Mouse (Mus musculus): Measurements from ENCODE around the gene Myo15. TPM values are rescaled to one million over a fixed set of nuclear protein-coding genes. Genes with fewer than 3 reads are reported as not detected.
A peak's percentile ranks its signal among the peaks of the same experiment; 100 is the strongest.

Gene Myo15
- polyA plus RNA-seq, 1 experiment from 2014 or later = 0.26 TPM

DNA sequence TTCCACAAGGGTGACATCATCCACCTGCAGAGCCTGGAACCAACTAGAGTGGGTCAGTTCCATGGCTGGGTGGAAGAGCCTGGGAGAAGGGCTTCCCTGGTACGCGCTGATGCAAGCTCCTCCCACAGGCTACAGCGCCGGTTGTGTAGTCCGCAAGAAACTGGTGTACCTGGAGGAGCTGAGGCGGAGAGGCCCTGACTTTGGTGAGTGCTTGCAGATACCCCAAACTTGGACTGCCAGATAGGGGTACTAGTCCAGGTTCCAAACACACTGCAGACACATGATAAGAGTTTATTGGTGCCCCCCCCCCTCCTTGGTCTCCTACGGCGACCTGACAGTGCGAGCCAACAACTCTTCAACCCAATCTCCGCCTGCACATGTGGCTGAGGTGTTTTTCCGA, 39.8 kb downstream of the Myo15 start:
- peaks cover 56% of the 10 kb centered on the region for H3K27me3 ChIP-seq (replicated peaks)
- peak overlapping the region; percentile 56 for H3K4me3 ChIP-seq
- peak; percentile 88 for ATAC-seq
- H3K27ac ChIP-seq = peak overlapping the region; percentile 77
- peaks cover 55% of the 10 kb centered on the region for H3K4me1 ChIP-seq
- peak overlapping the region; percentile 86 for H3K4me2 ChIP-seq
- peak overlapping the region; percentile 60 for H3K9ac ChIP-seq
- H3K9me3 ChIP-seq (replicated peaks) = no peaks in the 10 kb centered on the region
- no peaks in the 10 kb centered on the region for H3K36me3 ChIP-seq
- WGBS (ENCODE audit: insufficient replicate concordance) = 4% methylated on average over 11 of the region's 11 CpGs

DNA sequence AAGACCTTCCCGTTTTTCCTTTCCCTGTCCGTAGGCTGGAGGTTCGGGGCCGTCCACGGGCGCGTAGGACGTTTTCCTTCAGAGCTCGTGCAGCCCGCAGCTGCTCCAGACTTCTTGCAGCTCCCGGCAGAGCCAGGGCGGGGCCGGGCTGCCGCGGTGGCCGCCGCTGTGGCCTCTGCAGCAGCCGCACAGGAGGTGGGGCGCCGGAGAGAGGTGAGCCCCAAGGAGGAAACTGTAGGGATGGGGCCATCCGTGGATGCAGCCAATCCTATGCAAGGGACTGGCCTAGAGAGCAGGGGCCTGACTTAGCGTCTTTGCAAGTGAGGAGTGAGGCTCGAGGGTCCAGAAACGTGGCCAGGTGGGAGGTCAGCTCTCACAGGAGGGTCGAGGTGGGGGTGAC, 40.4 kb downstream of the Myo15 start:
- peaks cover 59% of the 10 kb centered on the region for H3K27me3 ChIP-seq (replicated peaks)
- H3K4me3 ChIP-seq = peak overlapping the region; percentile 56
- ATAC-seq = peak; percentile 77
- peak overlapping the region; percentile 60 for H3K9ac ChIP-seq
- peak overlapping the region; percentile 77 for H3K27ac ChIP-seq
- no peaks in the 10 kb centered on the region for H3K9me3 ChIP-seq (replicated peaks)
- peaks cover 55% of the 10 kb centered on the region for H3K4me1 ChIP-seq
- under 1% methylated on average over 25 of the region's 25 CpGs for WGBS (ENCODE audit: insufficient replicate concordance)
- peak overlapping the region; percentile 86 for H3K4me2 ChIP-seq
- no peaks in the 10 kb centered on the region for H3K36me3 ChIP-seq

DNA sequence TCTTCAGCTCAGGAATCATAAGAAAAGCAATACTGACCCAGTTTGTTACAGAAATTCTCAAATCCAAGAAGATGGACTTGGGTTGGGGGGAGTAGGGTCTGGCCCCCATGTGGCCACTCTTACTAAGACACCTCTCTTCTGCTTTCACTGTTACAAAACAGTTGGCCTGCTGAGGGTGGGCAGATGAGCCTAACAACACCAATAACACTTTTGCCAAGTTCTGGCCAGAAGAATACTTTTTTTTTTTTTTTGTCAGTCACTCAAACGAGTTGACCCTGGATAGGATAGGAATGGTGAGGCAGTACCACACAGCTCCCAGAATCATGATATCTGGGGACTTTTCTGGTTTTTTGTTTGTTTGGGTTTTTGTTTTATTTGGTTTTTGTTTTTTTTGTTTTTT, 42.8 kb downstream of the Myo15 start:
- no peak overlapping the region for H3K4me3 ChIP-seq

DNA sequence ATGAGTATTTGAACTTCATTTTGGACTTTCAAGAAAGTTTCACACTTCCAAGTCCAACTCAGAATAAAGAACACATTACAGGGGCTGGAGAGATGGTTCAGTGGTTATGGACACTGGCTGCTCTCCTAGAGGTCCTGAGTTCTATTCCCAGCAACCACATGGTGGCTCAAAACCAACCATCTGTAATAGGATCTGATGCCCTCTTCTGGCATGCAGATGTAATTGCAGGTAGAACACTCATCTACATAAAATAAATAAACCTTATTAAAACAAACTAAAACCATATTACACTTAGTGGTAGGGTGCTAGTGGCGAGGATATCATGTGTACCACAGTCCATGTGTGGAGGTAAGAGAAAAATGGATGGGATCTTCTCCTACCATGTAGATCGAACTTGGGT, 43.4 kb downstream of the Myo15 start:
- H3K9ac ChIP-seq = no peak overlapping the region
- peaks cover 41% of the 10 kb centered on the region for H3K4me1 ChIP-seq
- no peak overlapping the region for H3K4me3 ChIP-seq
- no peaks in the 10 kb centered on the region for H3K9me3 ChIP-seq (replicated peaks)
- no peak for ATAC-seq
- H3K27me3 ChIP-seq (replicated peaks) = peaks cover 54% of the 10 kb centered on the region
- 56% methylated on average over 2 of the region's 2 CpGs for WGBS (ENCODE audit: insufficient replicate concordance)
- H3K36me3 ChIP-seq = no peaks in the 10 kb centered on the region
- no peak overlapping the region for H3K27ac ChIP-seq
- no peak overlapping the region for H3K4me2 ChIP-seq

More for the DNA sequence above, 42.8 kb downstream of the Myo15 start:
- no peaks in the 10 kb centered on the region for H3K9me3 ChIP-seq (replicated peaks)
- H3K9ac ChIP-seq = no peak overlapping the region
- ATAC-seq = no peak
- no peaks in the 10 kb centered on the region for H3K36me3 ChIP-seq
- no peak overlapping the region for H3K27ac ChIP-seq
- H3K4me1 ChIP-seq = peaks cover 47% of the 10 kb centered on the region
- WGBS (ENCODE audit: insufficient replicate concordance) = 69% methylated on average over 1 of the region's 1 CpGs
- H3K27me3 ChIP-seq (replicated peaks) = peaks cover 60% of the 10 kb centered on the region
- no peak overlapping the region for H3K4me2 ChIP-seq

DNA sequence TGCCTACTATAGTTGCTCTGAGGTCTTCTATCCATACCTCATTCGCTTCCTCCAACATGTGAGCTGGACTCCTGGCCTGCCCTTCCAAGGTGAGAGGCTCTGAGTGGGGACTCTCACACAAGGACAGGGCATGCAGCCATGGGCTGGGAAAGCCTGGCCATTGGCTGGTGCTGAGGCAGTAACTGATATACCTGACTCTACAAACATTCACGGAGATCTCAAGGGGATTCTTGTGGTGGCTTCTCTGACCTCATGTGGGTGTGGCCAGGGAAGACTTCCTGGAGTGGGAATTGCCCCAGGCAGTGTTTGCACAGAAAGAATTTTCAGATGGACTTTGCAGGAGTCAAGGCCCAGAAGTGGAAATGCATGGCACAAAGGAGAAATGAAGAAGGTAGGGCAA, 45.8 kb downstream of the Myo15 start:
- H3K36me3 ChIP-seq = no peaks in the 10 kb centered on the region
- H3K9me3 ChIP-seq (replicated peaks) = no peaks in the 10 kb centered on the region
- H3K27me3 ChIP-seq (replicated peaks) = peaks cover 31% of the 10 kb centered on the region
- no peak overlapping the region for H3K4me3 ChIP-seq
- WGBS (ENCODE audit: insufficient replicate concordance) = 60% methylated on average over 2 of the region's 2 CpGs
- H3K4me2 ChIP-seq = no peak overlapping the region
- H3K9ac ChIP-seq = no peak overlapping the region
- no peak for ATAC-seq
- no peak overlapping the region for H3K27ac ChIP-seq
- H3K4me1 ChIP-seq = peaks cover 19% of the 10 kb centered on the region

DNA sequence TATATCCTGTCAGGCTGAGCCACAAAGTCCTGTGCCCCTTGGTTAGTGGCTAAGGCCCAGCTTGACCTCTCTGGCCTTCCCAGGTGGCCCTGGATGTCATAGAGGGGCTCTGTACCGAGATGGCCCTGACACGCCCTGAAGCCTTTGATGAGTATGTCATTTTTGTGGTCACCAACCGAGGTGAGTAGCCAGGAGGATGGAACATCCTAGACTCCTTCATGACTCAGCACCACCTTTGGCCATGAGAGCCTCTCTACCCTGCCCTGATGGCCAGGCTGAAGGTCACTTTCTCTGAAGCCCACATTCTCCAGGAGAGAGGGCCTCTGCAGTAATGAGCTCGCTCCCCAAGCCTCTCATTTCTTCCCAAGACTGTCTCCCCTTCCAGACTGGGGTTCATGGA, 49.2 kb downstream of the Myo15 start:
- H3K9me3 ChIP-seq (replicated peaks) = no peaks in the 10 kb centered on the region
- WGBS (ENCODE audit: insufficient replicate concordance) = 51% methylated on average over 4 of the region's 4 CpGs
- H3K4me1 ChIP-seq = no peaks in the 10 kb centered on the region
- no peak overlapping the region for H3K4me3 ChIP-seq
- no peak overlapping the region for H3K9ac ChIP-seq
- ATAC-seq = no peak
- no peaks in the 10 kb centered on the region for H3K36me3 ChIP-seq
- peaks cover 14% of the 10 kb centered on the region for H3K27me3 ChIP-seq (replicated peaks)
- H3K27ac ChIP-seq = no peak overlapping the region
- no peak overlapping the region for H3K4me2 ChIP-seq

DNA sequence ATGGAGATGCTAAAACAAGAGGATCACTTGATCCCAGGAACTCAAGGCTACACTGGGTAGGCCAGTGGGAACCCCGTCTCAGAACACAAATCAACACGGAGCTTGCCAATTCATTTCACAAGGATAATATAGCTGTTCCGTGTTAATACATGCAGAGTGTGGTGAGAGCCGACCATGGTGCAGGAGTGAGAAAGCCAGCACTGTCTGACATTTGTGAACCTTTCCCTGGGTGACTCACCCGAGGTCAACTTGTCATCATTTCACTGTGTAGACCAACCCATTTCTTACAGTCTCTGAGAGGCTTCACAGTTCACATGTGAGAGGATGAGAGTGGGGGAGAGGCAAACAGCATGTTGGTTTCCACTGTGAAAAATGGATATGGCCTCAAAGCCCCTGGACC, 52.9 kb downstream of the Myo15 start:
- no peaks in the 10 kb centered on the region for H3K36me3 ChIP-seq
- no peak overlapping the region for H3K4me3 ChIP-seq
- H3K27me3 ChIP-seq (replicated peaks) = 0 out of 2 replicates have a peak, but pooled peaks cover 3% of the 10 kb centered on the region
- whole genome bisulfite sequencing (ENCODE audit: insufficient replicate concordance) = 60% methylated on average over 5 of the region's 5 CpGs
- no peak overlapping the region for H3K9ac ChIP-seq
- H3K9me3 ChIP-seq (replicated peaks) = no peaks in the 10 kb centered on the region
- no peak overlapping the region for H3K4me2 ChIP-seq
- ATAC-seq = no peak
- no peak overlapping the region for H3K27ac ChIP-seq
- H3K4me1 ChIP-seq = no peaks in the 10 kb centered on the region

DNA sequence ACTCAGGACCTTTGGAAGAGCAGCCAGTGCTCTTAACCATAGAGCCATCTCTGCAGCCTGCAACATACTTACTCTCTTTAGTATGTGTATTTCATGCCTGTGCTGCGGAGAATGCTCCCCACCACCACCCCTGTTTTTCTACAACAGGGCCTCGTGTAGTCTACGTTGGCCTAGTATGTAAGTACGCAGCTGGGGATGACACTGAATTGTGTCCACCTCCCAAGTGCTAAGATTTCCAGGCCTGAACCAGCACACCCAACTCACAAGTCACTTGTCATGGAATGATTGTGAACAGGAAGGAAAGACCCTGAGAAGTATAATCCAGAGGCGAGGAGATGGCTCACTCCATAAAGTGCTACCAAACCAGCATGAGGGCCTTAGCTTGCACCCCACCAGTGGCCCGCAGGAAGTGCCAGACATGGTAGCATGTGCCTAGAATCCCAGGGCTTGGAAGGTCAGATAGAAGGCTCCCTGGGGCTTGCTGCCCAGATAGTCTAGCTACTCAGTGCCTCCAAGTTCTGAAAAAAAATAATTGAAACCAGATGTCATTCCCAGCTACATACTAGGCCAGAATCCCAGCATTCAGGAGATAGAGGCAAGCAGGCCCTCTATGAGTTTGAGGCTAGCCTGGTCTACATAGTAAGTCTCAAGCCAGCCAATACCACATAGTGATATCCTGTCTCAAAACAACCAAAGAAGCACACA, 53.7 kb downstream of the Myo15 start:
- Histone ChIP-seq H3K27ac (no peak overlapping the region), H3K9ac (no peak overlapping the region), H3K4me3 (no peak overlapping the region), H3K36me3 (no peaks in the 10 kb centered on the region), H3K4me1 (no peaks in the 10 kb centered on the region), H3K4me2 (no peak overlapping the region), H3K27me3 (replicated peaks) (0 out of 2 replicates have a peak, but pooled peaks cover 3% of the 10 kb centered on the region), H3K9me3 (replicated peaks) (no peaks in the 10 kb centered on the region)
- ATAC-seq = no peak
- 76% methylated on average over 6 of the region's 6 CpGs for whole genome bisulfite sequencing (ENCODE audit: insufficient replicate concordance)

DNA sequence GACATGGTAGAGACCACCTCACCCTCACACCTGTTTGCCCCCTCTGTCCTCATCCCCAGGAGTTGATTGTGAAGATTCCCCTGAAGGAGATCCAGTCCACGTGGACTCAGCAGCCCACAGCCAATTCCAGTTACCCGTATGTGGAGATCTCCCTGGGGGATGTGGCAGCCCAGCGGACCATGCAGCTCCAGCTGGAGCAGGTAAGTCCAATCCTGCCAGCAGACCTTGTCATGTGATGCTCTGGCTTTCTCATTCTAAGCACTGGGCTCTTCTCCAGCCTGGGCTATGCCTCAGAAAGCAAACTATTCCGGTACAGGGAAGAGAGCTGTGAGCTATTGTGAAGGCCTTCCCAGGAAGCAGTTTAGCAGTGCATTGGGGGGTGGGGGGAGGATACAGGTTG, 57.3 kb downstream of the Myo15 start:
- peaks cover 11% of the 10 kb centered on the region for H3K27me3 ChIP-seq (replicated peaks)
- H3K27ac ChIP-seq = no peak overlapping the region
- H3K9me3 ChIP-seq (replicated peaks) = no peaks in the 10 kb centered on the region
- H3K36me3 ChIP-seq = no peaks in the 10 kb centered on the region
- H3K4me3 ChIP-seq = no peak overlapping the region
- 74% methylated on average over 4 of the region's 4 CpGs for WGBS (ENCODE audit: insufficient replicate concordance)
- H3K9ac ChIP-seq = no peak overlapping the region
- ATAC-seq = no peak
- H3K4me2 ChIP-seq = no peak overlapping the region
- no peaks in the 10 kb centered on the region for H3K4me1 ChIP-seq

DNA sequence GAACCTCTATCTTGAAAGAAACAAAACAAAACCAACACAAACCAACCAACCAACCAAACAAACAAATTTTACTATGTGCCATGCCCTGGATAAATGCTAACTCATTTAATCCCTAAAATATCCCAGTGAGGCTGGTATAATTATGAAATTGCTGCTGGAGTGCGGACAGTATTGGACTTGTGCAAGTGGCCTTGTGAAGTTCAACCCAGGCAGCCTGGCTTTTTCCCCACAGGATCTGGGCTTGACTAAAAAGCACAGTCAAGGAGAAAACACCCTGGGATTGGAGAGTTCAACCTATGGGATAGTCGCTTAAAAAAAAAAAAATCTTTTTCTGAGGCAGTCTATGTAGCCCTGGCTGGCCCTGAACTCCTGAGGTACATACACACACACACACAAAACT, 66.5 kb downstream of the Myo15 start:
- H3K9me3 ChIP-seq (replicated peaks) = no peaks in the 10 kb centered on the region
- peaks cover 8% of the 10 kb centered on the region; the same call in 1 of the 2 replicates for H3K36me3 ChIP-seq
- 95% methylated on average over 2 of the region's 2 CpGs for WGBS (ENCODE audit: insufficient replicate concordance)
- peaks cover 14% of the 10 kb centered on the region for H3K27me3 ChIP-seq (replicated peaks)
- no peak overlapping the region for H3K4me3 ChIP-seq
- peak overlapping the region; percentile 98; the same call in 1 of the 2 replicates for H3K27ac ChIP-seq
- peak overlapping the region; percentile 97; the same call in 1 of the 2 replicates for H3K9ac ChIP-seq
- H3K4me1 ChIP-seq = peaks cover 28% of the 10 kb centered on the region
- H3K4me2 ChIP-seq = no peak overlapping the region
- ATAC-seq = no peak

DNA sequence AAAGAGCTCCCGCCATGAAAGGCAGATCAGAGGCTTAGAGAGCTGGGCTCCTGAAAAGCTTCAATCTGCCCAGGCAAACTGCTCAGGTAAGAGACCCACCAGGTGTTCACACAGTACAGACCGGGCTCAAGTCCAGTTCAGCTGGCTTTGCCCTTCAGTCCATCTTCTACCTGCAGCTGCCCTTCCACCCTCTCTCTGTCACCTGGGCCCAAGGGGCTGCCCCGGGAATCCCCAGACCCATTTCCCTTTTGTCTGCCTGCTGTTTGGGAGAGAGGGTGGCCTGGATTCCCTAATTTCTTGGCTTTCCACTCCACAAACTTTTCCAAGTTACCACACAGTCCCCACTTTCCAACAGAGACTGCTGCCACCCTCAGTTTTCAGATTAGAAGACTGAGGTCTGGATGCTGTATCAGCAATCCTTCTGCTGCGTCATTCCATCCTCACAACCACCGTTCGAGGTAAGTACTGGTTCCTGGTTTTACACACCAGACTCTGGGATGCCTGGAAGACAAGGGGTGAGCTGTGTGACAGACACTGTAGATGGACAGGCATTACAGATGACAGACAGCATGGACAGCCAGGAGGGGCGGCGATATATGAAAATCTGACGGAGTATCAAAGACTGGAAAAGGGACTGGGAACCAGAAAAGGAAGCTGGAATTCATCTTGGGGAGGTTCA, 67.2 kb downstream of the Myo15 start, which contains the start of gene Alkbh5:
Alkbh5 (plus strand) TSS at position 202 of the 679 bp plus-strand sequence.
- H3K36me3 ChIP-seq = peaks cover 13% of the 10 kb centered on the region; the same call in 1 of the 2 replicates
- H3K4me3 ChIP-seq = peak within 1 kb of the TSS; percentile 96
- H3K4me2 ChIP-seq = peak within 1 kb of the TSS; percentile 95
- peak within 1 kb of the TSS; percentile 98 for H3K27ac ChIP-seq
- peaks cover 12% of the 10 kb centered on the region for H3K27me3 ChIP-seq (replicated peaks)
- H3K9ac ChIP-seq = peak within 1 kb of the TSS; percentile 97
- no peaks in the 10 kb centered on the region for H3K9me3 ChIP-seq (replicated peaks)
- ATAC-seq = no peak
- H3K4me1 ChIP-seq = peaks cover 35% of the 10 kb centered on the region
- 33% methylated on average over 9 of the region's 9 CpGs for WGBS (ENCODE audit: insufficient replicate concordance)

DNA sequence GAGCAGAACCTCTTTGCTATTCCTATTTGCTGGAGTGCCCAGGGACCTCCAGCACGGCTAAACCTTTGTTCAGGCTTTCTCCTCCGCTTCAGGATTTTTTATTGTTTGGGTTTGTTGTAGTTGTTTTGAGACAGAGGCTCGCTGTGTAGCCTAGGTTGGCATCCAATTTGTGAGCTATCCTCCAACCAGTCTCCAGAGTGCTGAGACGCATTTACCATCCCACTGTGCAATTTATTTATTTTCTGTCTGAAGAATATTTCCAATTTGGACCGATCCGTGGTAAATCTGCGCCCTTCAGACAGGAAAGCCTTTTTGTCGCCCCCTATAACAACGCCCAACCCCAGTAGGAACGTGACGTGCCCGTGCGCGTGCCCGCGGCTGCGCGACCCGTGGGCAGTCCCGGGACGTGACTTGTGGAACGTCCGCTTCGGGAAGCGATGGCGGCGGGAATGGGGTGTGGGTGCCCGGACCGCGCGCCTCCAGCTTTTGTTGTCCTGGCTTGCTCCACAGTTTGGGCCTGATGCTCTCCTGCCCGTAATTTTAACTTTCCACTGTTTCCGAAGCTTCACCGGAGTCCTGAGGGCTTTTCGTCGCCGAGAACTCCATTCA, 67.8 kb downstream of the Myo15 start:
- peak; percentile 74 for ATAC-seq
- H3K4me3 ChIP-seq = peak overlapping the region; percentile 96
- peak overlapping the region; percentile 95 for H3K4me2 ChIP-seq
- peaks cover 9% of the 10 kb centered on the region; the same call in 1 of the 2 replicates for H3K27me3 ChIP-seq (replicated peaks)
- peaks cover 39% of the 10 kb centered on the region for H3K4me1 ChIP-seq
- peak overlapping the region; percentile 97 for H3K9ac ChIP-seq
- no peaks in the 10 kb centered on the region for H3K9me3 ChIP-seq (replicated peaks)
- peaks cover 18% of the 10 kb centered on the region for H3K36me3 ChIP-seq
- under 1% methylated on average over 37 of the region's 37 CpGs for WGBS (ENCODE audit: insufficient replicate concordance)
- H3K27ac ChIP-seq = peak overlapping the region; percentile 98
